7 mouse cellular contexts compared by ENCODE assay signal in the genomic region with DNA sequence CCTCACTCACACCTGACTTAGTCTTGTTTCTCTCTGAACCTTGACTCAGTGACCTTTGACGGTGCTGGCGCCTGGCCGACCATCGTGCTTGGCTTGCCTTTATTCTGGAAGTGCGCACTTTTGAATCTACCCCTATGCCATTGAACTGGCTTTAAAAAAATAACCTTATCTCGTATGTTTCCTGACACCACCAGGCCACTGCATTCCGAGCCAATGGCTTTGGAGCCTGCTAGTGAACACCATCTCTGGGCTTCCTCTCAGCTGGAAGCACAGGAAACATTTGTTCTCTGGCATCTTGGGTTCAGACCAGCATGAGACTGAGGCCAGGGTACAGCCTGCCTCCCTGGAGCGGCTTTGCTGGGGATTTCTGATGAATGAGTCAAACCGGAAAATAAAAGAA. TPM values are rescaled to one million over a fixed set of nuclear protein-coding genes. Genes with fewer than 3 reads are reported as not detected.
DNase-seq lines count a peak whose midpoint lies in the region.

No protein-coding gene starts in this region.

- DNase-seq in 3T3-L1 (ENCODE audit: low read depth, low spot score), result peak; percentile 20
- peak; percentile 43 for DNase-seq in MN1 (ENCODE audit: low spot score)
- peak; percentile 75 for DNase-seq in fibroblast of lung, adult 2 months (ENCODE audit: low read depth)
- DNase-seq in kidney, adult 18-20 months, result peak; percentile 95
- DNase-seq in lung, postnatal 10 days, result peak; percentile 85
- no peak for DNase-seq in embryo, embryonic 9.5 days (ENCODE audit: extremely low spot score)
- DNase-seq in thymus, postnatal 0 days (ENCODE audit: low spot score), result no peak

RNA-seq across cellular contexts. Expression of a gene that starts 25.9 kb away (rescaled TPM):
- polyA plus RNA-seq in thymus, postnatal 0 days (2015; fragmentation: Nextera tagmentation; extraction: Ambion mirVana), result 5.8 and 6.2 TPM in 2 replicates

Comparison
In these comparisons a context has a peak if more than half of its experiments do, and no peak if none do; other contexts are left out.
1. DNase-seq: peak in 3T3-L1 (single experiment), MN1 (single experiment), fibroblast of lung, adult 2 months (single experiment), kidney, adult 18-20 months (single experiment) and lung, postnatal 10 days (single experiment); none in embryo, embryonic 9.5 days (single experiment) and thymus, postnatal 0 days (single experiment).